Mouse (Mus musculus) embryonic facial prominence, embryonic 11.5 days (tissue): ENCODE results near the gene Mgmt. TPM values are rescaled to one million over a fixed set of nuclear protein-coding genes. Genes with fewer than 3 reads are reported as not detected.

ENCODE experiments used
- ATAC-seq: fragments of 200-750 bp; cut with Nextera tagmentation; replicated peaks from 2 replicates; pipeline ENCODE4 v1.8.0; 2017; ENCODE audit warnings: low read depth; ENCODE audit not compliant: insufficient number of reproducible peaks, low FRiP score, low TSS enrichment
- DNase-seq: peaks from one replicate; pipeline ENCODE4 v3.0.0-alpha.2; 2015; ENCODE audit warnings: low spot score
- H3K27ac ChIP-seq: fragments of 300-500 bp; sonication (generic); replicated peaks from 2 replicates; pipeline ENCODE4 v1.5.1; 2014; ENCODE audit warnings: mild to moderate bottlenecking, low read depth, low read length, control low read depth
- H3K27me3 ChIP-seq: fragments of 300-500 bp; sonication (generic); 2 replicates; pipeline ENCODE4 v1.6.1; 2014; ENCODE audit warnings: mild to moderate bottlenecking, low read length, moderate library complexity, mixed read lengths; ENCODE audit not compliant: control insufficient read depth, insufficient read depth
- H3K36me3 ChIP-seq: fragments of 300-500 bp; sonication (generic); replicated peaks from 2 replicates; pipeline ENCODE4 v1.6.1; 2014; ENCODE audit warnings: low read depth, mild to moderate bottlenecking, low read length, moderate library complexity, mixed read lengths; ENCODE audit not compliant: control insufficient read depth, insufficient read depth
- H3K4me1 ChIP-seq: fragments of 300-500 bp; sonication (generic); 2 replicates; pipeline ENCODE4 v1.6.1; 2014; ENCODE audit warnings: low read length, mixed read lengths; ENCODE audit not compliant: control insufficient read depth, insufficient read depth
- H3K4me2 ChIP-seq: fragments of 300-500 bp; sonication (generic); 2 replicates; pipeline ENCODE4 v1.6.1; 2014; ENCODE audit warnings: low read depth, mild to moderate bottlenecking, control low read depth, low read length, moderate library complexity
- H3K4me3 ChIP-seq: fragments of 300-500 bp; sonication (generic); 2 replicates; pipeline ENCODE4 v1.5.1; 2014; ENCODE audit warnings: low read depth, low read length, control low read depth
- H3K9ac ChIP-seq: fragments of 300-500 bp; sonication (generic); replicated peaks from 2 replicates; pipeline ENCODE4 v1.6.1; 2014; ENCODE audit warnings: mild to moderate bottlenecking, control low read depth, low read length
- H3K9me3 ChIP-seq: fragments of 300-500 bp; sonication (generic); replicated peaks from 2 replicates; pipeline ENCODE4 v1.6.1; 2016; ENCODE audit warnings: mild to moderate bottlenecking, low read length, inconsistent platforms, mixed read lengths; ENCODE audit not compliant: control insufficient read depth
- WGBS: fragments of 180-500 bp; shearing (Covaris S2); extraction: QIAGEN DNeasy Blood & Tissue Kit; methylation state at CpG from one replicate; pipeline ENCODE4 v1.1.7; 2014; 5-methylcytosine and 5-hydroxymethylcytosine counted together
- polyA plus RNA-seq: library from polyadenylated mRNA; unstranded; fragments of >200 nt; fragmentation: Nextera tagmentation; extraction: Ambion mirVana; gene quantifications from 2 replicates; pipeline ENCODE4 v1.2.1, GENCODE M21; 2014

Mgmt gene
- polyA plus RNA-seq, 1 experiment from 2014 or later = 5.0 TPM

DNA sequence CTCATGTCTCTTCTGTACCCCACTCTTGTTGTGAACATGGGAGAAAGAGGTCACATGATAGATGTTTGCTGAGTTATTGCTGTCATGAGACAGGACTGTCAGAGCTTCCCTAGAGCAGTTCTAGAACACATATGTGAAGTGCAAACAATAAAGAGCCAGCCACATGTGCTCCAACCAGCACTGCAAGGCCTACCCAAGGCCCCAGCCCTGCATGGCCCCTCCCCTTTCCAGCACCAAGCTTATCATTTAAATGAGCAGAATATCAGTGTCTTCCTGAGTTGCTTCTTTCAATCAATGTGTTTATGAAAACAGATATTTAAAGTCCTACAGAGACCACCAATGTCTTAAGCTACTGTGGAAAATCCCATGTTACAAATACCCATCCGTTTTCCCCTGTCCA is 201.3 kb downstream of the Mgmt start:
- ATAC-seq (no peak), DNase-seq (no peak)
- WGBS = 86% methylated on average over 1 of the region's 1 CpGs
- Histone ChIP-seq H3K4me1 (no peaks in the 10 kb centered on the region), H3K4me2 (no peak overlapping the region), H3K27me3 (no peaks in the 10 kb centered on the region), H3K36me3 (no peaks in the 10 kb centered on the region), H3K27ac (no peak overlapping the region), H3K4me3 (no peak overlapping the region), H3K9me3 (no peaks in the 10 kb centered on the region), H3K9ac (no peak overlapping the region)

GRCm38 (mm10) chr7:137099766-137100165 is 205.4 kb downstream of the Mgmt start:
- 86% methylated on average over 3 of the region's 3 CpGs for WGBS
- ATAC-seq (no peak), DNase-seq (no peak)
- H3K36me3 ChIP-seq = no peaks in the 10 kb centered on the region
- no peaks in the 10 kb centered on the region for H3K9me3 ChIP-seq
- H3K27me3 ChIP-seq = no peaks in the 10 kb centered on the region
- no peak overlapping the region for H3K9ac ChIP-seq
- no peak overlapping the region for H3K4me3 ChIP-seq
- no peaks in the 10 kb centered on the region for H3K4me1 ChIP-seq
- H3K4me2 ChIP-seq = no peak overlapping the region
- H3K27ac ChIP-seq = no peak overlapping the region

- Histone ChIP-seq H3K9ac (no peak overlapping the region), H3K4me2 (no peak overlapping the region), H3K27me3 (no peaks in the 10 kb centered on the region), H3K9me3 (no peaks in the 10 kb centered on the region), H3K27ac (no peak overlapping the region), H3K4me1 (no peaks in the 10 kb centered on the region), H3K4me3 (no peak overlapping the region), H3K36me3 (no peaks in the 10 kb centered on the region)
- DNase-seq (no peak), ATAC-seq (no peak)
- 74% methylated on average over 10 of the region's 10 CpGs for WGBS
Measured at GRCm38 (mm10) chr7:137102606-137103195, 208.3 kb downstream of the Mgmt start.

DNA sequence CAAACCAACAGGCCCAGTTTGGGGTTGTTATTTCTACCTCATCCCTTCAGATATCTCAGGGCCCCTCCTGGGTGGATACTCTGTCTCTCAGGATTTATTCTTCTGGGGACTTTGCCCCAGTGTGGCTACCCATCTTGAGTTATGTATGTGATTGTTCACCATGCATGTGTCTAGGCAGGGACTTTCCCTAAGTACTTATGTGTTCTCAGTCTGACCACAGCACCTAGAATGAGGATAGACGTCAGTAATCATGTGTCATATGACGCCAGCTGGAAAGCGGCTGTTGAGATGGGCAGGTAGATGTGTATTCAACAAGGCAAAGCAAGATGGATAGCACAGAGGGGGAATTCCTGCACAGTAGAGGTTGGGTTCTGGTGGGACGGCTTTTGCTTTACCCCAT is 217.7 kb downstream of the Mgmt start:
- no peaks in the 10 kb centered on the region for H3K4me1 ChIP-seq
- H3K27ac ChIP-seq = no peak overlapping the region
- ATAC-seq = no peak
- no peaks in the 10 kb centered on the region for H3K36me3 ChIP-seq
- no peaks in the 10 kb centered on the region for H3K27me3 ChIP-seq
- no peak overlapping the region for H3K4me2 ChIP-seq
- H3K4me3 ChIP-seq = no peak overlapping the region
- 93% methylated on average over 4 of the region's 4 CpGs for WGBS
- H3K9ac ChIP-seq = no peak overlapping the region
- DNase-seq = no peak
- H3K9me3 ChIP-seq = peaks cover 3% of the 10 kb centered on the region; the same call in 1 of the 2 replicates

DNA sequence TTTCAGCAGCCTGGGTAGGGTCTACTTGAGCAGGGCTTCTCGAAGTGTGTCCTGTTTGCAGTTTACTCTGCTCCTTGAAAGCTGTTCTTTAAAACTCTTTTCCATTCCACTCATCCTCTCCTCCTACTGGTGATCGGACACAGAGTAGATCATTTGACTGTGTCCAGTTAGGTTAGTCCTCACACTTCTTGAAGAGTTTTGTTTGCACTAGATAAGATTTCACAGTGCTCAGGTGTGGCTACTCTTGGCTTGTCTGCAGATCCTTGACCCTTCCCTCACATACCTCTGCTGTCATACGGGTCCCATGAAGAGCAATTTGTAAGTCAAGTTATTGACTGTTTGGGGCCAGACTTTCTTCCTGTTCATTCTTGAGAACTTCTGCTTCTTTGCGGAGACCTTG is 221.8 kb downstream of the Mgmt start:
- Histone ChIP-seq H3K4me3 (no peak overlapping the region), H3K27me3 (no peaks in the 10 kb centered on the region), H3K4me2 (no peak overlapping the region), H3K27ac (no peak overlapping the region), H3K9ac (no peak overlapping the region), H3K4me1 (no peaks in the 10 kb centered on the region), H3K36me3 (no peaks in the 10 kb centered on the region), H3K9me3 (peaks cover 3% of the 10 kb centered on the region; the same call in 1 of the 2 replicates)
- ATAC-seq (no peak), DNase-seq (no peak)
- 77% methylated on average over 4 of the region's 4 CpGs for WGBS

DNA sequence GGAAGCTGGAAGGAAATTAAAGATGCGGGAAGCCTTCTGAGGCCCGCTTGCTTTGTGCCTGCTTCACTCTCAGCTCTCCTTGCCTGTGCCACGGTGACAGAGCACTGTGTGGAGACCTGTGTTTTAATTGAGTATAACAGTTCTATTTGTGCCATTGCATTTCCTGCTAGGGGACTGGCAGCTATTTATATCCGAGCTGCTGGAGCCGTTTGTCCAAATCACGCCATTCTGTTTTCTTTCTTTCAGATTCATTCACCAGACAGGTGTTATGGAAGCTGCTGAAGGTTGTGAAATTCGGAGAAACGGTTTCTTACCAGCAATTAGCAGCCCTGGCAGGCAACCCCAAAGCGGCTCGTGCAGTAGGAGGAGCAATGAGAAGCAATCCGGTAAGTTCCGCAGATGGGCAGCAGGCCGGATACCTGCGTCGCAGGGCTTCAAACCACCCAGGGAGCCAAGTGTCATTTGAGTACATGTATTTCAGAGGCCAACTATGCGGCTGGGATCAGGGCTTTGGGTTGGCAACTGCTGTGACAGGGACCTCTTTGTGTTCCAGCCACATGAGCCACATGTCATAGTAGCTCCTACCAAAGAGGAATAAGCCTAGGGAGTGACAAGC is 226.9 kb downstream of the Mgmt start:
- no peak overlapping the region; the same call in 1 of the 2 replicates for H3K9ac ChIP-seq
- DNase-seq (no peak), ATAC-seq (no peak)
- WGBS = 62% methylated on average over 16 of the region's 16 CpGs
- no peaks in the 10 kb centered on the region for H3K4me1 ChIP-seq
- H3K9me3 ChIP-seq = no peaks in the 10 kb centered on the region
- no peak overlapping the region for H3K27ac ChIP-seq
- no peak overlapping the region for H3K4me2 ChIP-seq
- no peaks in the 10 kb centered on the region for H3K36me3 ChIP-seq
- H3K4me3 ChIP-seq = no peak overlapping the region
- no peaks in the 10 kb centered on the region for H3K27me3 ChIP-seq

DNA sequence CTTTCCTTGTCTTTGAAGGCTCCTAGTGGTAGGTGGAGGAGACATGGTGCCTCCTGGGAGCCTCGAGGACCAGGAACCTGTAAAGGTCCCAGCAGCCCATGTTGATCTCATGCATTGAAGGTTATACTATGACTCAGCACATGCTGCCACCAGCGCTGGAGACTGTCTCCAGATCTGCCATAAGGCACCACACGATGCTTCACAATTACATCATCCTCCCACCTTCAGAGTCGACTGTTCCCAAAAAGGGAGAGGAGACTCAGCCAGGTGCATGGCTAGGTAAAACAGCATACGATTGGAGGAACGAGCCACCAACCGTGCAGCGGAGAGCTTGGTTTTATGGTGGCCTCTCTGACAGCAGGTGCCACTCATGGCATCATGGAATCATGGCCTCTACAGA is 234.3 kb downstream of the Mgmt start:
- H3K4me1 ChIP-seq = no peaks in the 10 kb centered on the region
- H3K27ac ChIP-seq = no peak overlapping the region
- H3K9me3 ChIP-seq = no peaks in the 10 kb centered on the region
- H3K9ac ChIP-seq = no peak overlapping the region
- H3K27me3 ChIP-seq = no peaks in the 10 kb centered on the region
- 88% methylated on average over 8 of the region's 8 CpGs for WGBS
- no peak for DNase-seq
- H3K4me3 ChIP-seq = no peak overlapping the region
- no peak overlapping the region for H3K4me2 ChIP-seq
- no peak for ATAC-seq
- no peaks in the 10 kb centered on the region for H3K36me3 ChIP-seq

DNA sequence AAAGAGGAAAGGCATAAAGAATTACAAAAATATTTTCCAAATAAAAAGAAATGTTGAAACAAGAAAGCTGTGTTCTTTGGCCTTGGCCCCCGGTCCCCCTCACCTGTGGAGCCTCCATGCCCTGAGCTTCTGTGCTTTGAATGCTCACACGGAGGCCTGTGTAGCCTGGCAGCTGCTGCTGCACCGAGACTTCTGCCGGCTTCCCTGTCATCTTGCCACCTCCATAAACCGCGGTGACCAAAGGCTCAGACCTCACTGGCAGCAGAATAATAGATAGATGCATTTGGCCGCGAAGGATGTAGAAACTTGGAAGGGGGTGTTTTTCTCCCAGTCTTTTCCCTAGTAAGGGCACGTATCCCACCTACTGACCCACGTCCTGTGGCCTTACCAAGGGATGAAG is 235.8 kb downstream of the Mgmt start:
- ATAC-seq (no peak), DNase-seq (no peak)
- H3K9ac ChIP-seq = no peak overlapping the region
- 85% methylated on average over 10 of the region's 10 CpGs for WGBS
- no peaks in the 10 kb centered on the region for H3K9me3 ChIP-seq
- no peaks in the 10 kb centered on the region for H3K36me3 ChIP-seq
- H3K27me3 ChIP-seq = no peaks in the 10 kb centered on the region
- no peaks in the 10 kb centered on the region for H3K4me1 ChIP-seq
- H3K4me2 ChIP-seq = no peak overlapping the region
- H3K4me3 ChIP-seq = no peak overlapping the region
- no peak overlapping the region for H3K27ac ChIP-seq
